Mouse (Mus musculus): ENCODE data around the gene Snx9.

Snx9 gene

DNA sequence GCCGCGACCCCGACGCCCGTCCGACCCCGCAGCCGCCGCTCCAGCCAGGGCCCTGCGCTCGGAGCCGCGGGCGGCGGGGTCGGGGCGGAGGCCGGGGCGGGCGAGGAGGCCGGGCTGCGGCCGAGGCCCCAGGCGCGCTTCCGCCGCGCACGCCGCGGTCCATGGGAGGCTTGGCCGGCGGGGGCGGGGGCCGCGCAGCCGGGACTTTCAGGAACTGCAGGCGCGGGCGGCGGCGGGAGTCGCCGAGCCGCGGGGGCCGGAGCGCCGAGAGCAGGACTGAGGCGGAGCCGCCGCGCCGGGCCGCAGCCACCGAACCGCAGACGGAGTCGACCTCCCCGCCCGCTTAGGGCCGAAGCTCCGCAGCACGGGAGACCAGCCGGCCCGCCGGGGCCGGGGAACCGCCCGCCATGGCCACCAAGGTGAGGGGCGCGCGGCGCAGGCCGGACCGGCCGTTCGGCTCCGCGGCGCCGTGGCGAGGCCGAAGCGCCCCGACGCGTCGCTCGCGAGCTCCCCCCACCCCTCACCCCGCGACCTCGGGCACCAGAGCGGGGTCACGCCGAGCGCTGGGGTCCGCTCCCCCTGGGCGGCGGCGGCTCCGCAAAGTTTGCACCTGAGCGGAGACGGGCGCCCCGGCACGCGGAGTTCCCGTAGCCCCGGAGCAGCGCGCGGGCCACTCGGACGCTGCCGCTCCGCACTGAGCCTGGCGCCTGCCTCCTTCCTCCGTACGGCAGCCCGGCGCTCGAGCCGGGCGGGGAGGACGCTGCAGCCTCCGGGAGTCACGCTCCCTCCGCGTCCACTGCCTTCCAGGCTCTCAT, at the start of gene Snx9:
Gene Snx9 (plus strand): TSS at position 202 of the 815 bp plus-strand sequence.
- in situ Hi-C loops (cut with MboI, MseI) = loop anchor here in 1 of 2 experiments (5.0 kb wide), 1 partner anchor 46 kb away; no protein-coding TSS in a partner anchor

DNA sequence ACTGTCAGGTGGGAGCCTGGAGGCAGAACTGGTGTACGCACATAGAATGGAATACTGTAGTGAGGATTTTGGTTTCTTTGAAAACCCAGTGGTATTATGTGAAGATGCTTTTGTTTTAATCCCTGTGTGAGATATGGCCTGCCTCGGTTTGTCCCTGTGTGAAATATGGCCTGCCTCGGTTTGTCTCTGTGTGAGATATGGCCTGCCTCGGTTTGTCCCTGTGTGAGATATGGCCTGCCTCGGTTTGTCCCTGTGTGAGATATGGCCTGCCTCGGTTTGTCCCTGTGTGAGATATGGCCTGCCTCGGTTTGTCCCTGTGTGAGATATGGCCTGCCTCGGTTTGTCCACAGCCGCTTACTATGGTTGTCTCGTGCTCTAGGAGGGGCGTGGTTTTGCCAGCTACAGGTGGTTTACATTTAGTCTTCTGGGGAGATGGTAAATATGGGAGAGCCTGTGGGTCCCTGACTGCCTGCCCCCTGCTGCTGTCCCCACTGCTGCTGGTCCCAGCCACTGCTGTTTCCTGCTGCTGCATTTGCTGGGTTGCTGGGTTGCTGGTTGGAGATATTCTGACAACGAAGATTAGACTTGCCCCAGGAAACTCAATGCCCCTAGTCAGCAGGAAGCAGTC, 48.9 kb upstream of the Snx9 start:
- in situ Hi-C loops (cut with MboI, MseI) = no loop called here

GRCm38 (mm10) chr17:5793593-5793992, 47.5 kb upstream of the Snx9 start:
- in situ Hi-C loops (cut with MboI, MseI) = no loop called here

DNA sequence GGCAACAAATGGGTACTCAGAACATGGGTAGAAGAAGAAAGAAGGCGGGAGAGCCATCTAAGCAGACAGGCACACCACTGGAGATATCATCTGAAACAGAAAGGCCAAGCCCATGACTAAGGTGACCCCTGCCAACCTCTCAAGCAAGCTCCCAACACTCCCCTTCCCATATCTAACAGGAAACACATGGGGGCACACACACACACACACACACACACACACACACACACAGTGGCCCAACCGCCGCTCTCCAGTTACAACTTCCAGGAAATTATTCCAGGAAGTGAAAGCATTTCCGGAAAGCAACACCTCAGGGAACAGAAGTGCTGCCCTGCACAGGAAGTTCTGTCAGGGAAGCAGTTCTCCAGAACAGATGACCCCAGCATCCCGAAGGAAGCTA, 46.9 kb upstream of the Snx9 start:
- in situ Hi-C loops (cut with MboI, MseI) = no loop called here

- in situ Hi-C loops (cut with MboI, MseI) = loop anchor here (5.0 kb wide), 4 partner anchors 42 to 227 kb away; no protein-coding TSS in a partner anchor
Measured at GRCm38 (mm10) chr17:5795369-5795768, 45.8 kb upstream of the Snx9 start.

DNA sequence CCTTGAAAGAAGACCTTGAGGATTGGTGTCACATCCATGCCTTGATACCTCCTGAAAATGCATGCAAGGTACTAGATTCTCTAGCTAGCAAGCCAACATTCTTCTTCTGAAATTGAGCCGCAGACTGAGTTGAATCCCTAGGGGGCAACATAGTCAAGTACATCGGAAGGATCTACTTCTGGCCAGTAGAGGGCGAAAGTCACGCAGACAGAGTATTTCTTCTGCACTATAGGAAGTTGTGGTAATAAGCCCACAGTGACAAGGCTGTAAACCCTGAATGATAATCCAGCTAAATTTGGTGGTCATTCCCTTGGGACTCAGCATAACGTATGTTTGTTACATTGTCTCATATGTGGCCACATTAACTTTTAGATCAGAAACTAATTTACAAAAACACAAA, 45.3 kb upstream of the Snx9 start:
- in situ Hi-C loops (cut with MboI, MseI) = loop anchor here (5.0 kb wide), 4 partner anchors 41 to 226 kb away; no protein-coding TSS in a partner anchor

DNA sequence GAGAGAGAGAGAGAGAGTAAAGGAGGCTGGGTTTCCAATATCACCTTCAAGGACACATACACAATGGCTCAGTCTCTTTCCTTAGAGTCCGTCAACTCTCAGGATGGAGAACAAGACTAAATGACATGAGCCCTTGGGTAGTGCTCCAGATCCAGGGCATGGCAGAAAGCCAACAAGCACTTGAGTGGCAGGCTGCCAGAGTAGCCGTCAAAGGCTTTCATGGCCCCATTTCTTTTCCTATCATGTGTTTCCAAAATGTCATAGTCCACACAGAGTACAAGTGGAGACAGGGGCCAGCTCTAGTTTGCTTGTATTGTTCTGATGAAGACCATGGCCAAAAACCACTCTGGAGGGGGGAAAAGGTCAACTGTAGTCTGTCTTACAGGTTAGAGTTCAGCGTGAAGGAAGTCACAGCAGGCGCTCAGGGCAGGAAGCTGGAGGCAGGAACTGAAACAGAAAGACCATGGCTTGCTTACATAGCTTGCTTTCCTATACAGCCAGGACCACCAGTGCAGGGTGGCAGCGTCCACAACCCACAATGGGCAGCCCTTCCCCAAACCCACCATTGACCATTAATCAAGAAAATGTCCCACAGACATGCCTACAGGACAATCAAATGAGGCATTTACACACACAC, 43.9 kb upstream of the Snx9 start:
- in situ Hi-C loops (cut with MboI, MseI) = loop anchor here (5.0 kb wide), 4 partner anchors 40 to 225 kb away; no protein-coding TSS in a partner anchor

GRCm38 (mm10) chr17:5798221-5798801, 42.8 kb upstream of the Snx9 start:
- in situ Hi-C loops (cut with MboI, MseI) = loop anchor here (5.0 kb wide), 4 partner anchors 39 to 224 kb away; no protein-coding TSS in a partner anchor

- in situ Hi-C loops (cut with MboI, MseI) = loop anchor here (5.0 kb wide), 4 partner anchors 38 to 223 kb away; no protein-coding TSS in a partner anchor
Measured at GRCm38 (mm10) chr17:5798900-5799299, 42.2 kb upstream of the Snx9 start.

- in situ Hi-C loops (cut with MboI, MseI) = loop anchor here (5.0 kb wide), 4 partner anchors 38 to 223 kb away; no protein-coding TSS in a partner anchor
Measured at GRCm38 (mm10) chr17:5799396-5800021, 41.6 kb upstream of the Snx9 start.

DNA sequence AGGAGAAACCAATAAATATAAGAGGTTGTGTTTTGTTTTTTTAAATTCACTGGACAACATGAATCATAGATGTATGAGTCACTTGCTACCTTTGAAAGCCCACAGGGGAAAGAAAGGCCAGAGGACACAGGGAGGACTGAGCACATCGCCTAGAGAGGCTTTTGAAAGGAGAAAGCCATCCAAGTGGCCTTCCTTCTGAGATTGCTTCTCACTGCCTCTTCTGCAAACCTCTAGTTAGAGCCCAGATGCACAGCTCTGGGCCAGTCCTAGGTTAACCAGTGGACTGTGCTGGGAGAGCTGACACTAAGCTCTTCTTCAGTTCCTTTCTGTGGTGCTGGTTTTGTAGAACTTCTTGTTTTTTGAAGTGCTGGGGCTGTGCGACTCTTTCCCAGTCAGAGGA, 40.9 kb upstream of the Snx9 start:
- in situ Hi-C loops (cut with MboI, MseI) = no loop called here

GRCm38 (mm10) chr17:5800824-5801560, 40.1 kb upstream of the Snx9 start:
- in situ Hi-C loops (cut with MboI, MseI) = no loop called here

DNA sequence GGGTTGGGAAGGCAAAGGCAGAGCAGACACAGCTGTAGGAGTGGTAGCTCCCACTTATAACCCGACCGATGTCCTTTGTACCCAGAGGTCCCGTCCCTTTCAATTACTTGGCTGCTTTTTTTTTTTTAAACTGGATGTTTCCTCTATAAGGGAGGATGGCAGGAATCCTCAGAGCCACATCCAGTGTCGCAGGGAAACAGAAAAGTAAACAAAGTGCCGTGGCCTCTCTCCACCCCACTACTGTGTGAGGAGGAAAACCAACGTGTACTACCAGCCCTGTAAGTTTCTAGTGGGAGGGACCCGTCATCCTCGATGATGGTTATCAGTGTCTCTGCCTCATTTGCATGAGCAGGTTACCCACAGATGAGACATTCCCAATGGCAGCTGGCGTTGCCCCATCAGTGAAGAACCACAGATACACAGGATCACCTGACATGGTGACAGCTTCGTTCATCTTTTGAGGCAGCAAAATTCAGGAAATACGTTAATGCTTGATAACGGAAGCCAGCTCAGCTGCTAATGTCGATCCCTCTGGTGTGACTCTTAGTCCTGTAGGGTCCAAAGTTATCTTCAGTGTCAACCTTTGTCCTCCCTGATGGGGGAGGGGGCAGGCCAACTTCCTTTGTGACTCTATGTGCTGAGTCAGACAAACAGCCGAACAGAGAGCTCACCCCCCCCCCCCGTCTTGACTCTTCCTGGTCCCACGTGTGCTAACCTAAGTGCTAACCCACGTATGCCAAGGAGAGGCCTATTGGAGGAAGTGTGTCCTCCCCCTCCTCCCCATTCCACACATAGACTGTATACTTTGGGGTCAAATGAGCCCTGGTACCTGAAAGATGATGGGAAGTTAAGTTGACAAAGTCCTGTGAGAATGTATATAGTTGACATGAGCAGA, 39.1 kb upstream of the Snx9 start:
- in situ Hi-C loops (cut with MboI, MseI) = no loop called here

DNA sequence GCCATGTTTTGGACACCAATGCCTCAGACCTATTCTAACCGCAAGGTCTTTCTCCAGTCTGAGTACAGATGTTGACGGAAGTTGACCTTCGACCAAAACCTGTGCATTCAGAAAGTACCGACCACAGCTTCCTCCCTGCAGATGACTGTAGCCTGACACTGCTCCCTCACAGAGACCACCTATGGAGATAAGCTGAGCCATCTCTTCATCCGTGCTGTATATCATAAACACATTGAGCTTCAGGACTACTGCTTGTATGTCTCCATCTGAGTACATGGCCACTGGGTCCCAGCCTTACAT, 38.5 kb upstream of the Snx9 start:
- in situ Hi-C loops (cut with MboI, MseI) = no loop called here

DNA sequence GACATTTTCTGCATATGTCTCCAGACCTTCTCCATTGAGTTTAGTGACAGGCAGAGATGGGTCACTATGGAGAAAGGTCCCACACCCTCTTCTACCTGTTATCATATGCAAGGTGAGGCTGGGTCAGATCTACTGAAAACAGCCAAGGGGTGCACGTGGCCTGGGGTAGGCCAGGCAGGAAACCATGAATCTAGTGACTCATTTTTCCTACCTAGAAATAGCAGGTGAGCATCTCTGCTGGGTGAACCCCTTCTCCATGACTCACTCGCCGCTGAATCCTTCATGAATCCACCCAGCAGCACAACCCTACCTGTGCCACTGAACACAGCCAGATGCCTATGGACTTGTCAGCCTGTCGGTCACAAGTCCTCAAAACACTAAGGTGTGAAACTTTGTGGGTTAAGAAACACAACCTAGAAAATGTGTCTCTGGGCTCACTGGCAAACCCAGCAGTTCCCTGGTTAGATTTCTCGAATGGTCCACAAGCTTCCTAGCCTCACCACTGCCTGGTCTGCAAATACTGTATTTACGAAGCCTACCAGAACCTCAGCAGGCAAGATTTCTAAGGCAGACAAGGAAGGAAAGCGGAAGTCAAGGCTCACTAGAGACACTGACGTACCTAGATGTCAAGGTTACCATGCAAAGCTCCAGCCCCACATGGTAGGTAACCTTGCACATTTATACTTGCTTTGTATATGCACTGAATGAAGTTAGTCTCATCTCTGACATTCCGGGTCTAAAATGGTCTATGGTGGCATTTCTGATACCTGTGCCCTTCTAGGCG, 37.7 kb upstream of the Snx9 start:
- in situ Hi-C loops (cut with MboI, MseI) = no loop called here

DNA sequence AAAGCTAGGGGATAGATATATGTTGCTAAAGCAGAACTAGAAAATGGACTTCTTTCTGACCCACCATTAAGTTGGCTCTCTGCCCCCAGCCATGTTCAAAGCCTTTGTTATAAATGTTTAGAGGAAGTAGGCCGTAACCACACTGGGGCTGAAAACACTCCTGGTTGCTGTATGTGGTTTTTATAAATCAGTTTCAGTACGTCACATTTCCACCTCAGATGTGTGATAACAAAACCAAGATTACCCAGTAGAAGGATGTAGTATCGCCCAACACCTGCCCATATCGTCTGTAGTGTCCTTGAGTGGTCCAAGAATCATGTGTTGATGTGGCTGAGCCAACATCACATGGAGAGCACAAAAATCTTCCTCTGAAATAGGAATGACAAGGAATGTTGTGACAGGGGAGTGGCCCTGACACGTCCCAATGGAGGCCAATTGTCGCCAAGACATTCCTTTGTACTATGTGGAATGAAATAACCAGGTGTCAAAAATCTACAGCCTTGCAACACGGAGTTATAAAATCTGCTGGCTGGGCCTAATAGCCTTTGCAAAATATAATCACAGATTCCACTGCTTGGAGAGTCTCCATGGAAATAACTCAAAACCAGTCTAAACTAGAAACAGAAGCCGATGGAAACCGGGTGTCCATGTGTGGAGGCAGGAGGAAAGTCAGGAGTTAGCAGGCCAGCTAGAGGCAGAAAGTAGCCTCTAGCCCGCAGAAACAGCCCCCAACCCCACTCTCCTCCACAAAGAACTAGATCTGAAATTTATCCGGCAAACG, 36.6 kb upstream of the Snx9 start:
- in situ Hi-C loops (cut with MboI, MseI) = no loop called here

GRCm38 (mm10) chr17:5805151-5805834, 35.8 kb upstream of the Snx9 start:
- in situ Hi-C loops (cut with MboI, MseI) = no loop called here

- in situ Hi-C loops (cut with MboI, MseI) = no loop called here
Measured at GRCm38 (mm10) chr17:5805935-5806334, 35.2 kb upstream of the Snx9 start.
